Mouse (Mus musculus): Measurements from ENCODE around the gene Rps25.
"Not testable (repeated sequence)": the region's sequence is repeated elsewhere in the genome, so short reads cannot be mapped to it uniquely, and the experiment has no call there.

Rps25 gene

DNA sequence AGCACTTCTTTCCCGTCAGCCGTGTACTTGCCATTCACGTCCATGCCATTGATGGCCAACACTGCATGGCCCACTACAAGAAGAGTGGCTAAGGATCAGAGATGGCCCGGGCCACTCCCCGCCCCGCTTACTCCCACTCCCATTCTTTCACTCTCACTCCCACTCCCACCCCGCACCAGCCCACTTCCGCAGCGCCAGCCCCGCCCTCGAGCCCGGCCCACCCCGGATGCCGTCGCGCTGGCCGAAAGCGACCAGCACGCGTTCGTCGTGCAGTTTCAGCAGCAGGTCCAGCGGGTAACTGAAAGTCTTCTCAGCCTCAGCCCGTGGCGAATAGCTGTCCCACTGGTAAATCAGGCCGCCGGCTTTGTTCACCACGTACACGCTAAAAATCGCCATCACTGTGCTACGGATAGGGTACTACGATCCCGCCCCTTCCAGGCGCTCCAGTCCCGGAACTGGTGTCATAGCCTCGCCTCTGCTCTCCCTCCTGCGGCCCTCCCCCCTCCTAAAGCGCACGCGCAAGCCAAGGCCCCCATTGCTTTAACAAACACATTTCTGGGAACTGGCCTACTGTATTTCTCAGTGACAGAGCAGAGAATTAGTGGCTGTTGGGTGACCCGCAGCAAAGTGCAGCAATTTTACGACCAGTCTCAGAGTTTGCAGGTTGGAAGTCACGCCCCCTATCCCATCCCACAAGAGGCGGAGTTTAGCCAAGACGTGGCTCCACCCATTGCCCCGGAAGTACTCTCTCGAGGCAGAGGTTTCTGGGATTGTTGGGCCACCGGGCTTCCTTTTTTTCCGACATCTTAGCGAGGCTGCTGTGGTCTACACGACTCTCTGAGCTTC lies at the start of gene Rps25, which contains the start of gene Trappc4:
TSS of gene Rps25 (plus strand) at position 234 of the 846 bp plus-strand sequence.
TSS of gene Trappc4 (minus strand) at position 695 of the 846 bp plus-strand sequence.
- ATAC-seq (ENCODE audit: low TSS enrichment), result peak; percentile 94

DNA sequence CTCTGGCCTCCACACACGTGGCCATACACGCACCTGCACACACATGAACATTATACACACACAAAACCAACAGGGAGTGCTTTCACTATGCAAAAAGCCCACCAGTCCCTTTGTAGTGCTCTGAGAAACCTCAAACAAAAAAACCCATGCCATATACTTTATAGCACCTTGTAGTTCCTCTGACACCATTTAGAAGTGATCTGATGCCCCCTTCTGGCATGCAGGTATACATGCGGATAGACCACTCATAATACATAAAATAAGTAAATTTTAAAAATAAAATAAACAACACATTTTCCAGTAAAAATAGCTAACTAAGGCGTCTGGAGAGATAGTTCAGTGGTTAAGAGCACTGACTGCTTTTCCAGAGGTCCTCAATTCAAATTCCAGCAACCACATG lies 49.7 kb upstream of the Rps25 start:
- no peak for ATAC-seq (ENCODE audit: low TSS enrichment)

DNA sequence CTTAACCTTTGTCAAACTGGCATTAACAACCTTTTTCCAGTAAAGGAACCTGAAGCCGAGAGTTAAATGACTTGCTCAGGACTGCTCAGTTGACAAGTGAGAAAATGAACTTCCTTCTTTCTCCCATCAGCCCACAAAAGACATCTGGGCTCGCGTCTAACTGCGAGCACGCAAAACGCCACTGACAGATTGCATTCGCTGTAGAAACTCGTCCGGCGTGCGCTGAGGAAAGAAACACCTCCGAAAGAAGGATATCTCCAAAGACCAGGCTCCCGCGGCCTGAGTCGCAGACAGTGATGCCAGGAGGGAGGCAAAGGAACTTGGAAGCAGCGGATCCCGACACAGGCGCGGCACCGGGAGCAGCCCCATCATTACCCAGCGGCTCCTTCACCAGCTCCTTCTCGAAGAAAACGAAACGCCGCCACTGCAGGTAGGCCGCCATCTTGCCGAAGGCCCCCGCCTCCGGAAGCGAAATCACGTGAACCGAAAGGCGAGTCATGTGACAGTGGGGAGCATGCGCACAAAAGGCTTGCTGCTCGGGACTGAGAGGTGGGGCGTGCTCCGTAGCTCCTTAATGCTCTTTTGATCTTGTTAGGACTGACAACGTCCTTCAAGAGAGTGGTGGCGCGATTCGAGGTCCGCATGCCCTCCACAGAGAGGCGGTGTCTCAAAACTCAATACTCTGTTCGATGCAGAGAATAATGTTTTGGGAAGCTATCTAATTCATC lies 45.6 kb upstream of the Rps25 start, which contains the start of gene Vps11:
TSS of gene Vps11 (minus strand) at position 481 of the 728 bp plus-strand sequence.
- ATAC-seq (ENCODE audit: low TSS enrichment), result peak; percentile 83

DNA sequence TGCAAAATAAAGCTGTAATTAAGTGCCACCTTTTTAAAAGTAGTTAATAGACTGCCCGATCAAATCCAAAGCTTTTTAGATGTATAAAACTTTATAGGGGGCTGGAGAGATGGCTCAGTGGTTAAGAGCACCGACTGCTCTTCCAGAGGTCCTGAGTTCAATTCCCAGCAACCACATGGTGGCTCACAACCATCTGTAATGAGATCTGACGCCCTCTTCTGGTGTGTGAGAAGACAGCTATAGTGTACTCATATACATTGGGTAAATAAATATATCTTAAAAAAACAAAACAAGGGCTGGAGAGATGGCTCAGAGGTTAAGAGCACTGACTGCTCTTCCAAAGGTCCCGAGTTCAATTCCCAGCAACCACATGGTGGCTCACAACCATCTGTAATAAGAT lies 45.0 kb upstream of the Rps25 start:
- not testable (repeated sequence) for ATAC-seq (ENCODE audit: low TSS enrichment)

DNA sequence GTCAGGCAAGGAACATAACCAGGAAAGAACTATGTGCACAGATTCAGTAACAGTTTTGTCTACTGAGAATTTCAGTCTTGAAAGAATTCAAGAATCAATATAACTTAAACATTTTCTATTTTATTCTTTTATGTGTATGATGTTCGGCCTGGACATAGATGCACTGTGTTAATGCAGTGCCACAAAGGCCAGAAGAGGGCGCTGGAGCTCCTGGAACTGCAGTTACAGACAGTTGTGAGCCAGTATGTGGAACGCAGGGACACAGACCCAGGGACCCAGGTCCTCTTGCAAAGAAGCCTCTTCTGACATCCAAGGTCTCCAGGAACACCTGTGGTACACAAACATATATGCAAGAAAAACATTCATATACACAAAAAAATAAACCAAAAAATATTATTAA lies 42.5 kb upstream of the Rps25 start:
- no peak for ATAC-seq (ENCODE audit: low TSS enrichment)

DNA sequence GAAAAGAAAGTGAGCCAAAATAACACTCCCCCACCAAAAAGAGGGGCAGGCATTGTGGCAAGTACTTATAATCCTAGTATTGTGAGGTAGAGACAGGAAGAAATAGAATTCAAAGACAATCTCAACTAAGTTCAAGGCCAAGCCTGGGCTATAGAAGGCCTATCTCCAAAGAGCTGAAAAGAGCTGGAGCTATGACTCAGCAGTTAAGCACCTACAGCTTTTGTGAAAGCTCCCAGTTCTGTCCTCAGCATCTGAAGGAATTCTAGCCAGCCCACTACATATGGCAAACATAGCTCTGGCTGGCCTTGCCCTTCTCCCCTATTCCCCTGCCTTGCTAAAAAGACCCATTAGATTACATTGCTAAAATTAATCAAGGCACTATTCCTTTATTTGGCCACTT lies 33.6 kb upstream of the Rps25 start:
- ATAC-seq (ENCODE audit: low TSS enrichment), result no peak

DNA sequence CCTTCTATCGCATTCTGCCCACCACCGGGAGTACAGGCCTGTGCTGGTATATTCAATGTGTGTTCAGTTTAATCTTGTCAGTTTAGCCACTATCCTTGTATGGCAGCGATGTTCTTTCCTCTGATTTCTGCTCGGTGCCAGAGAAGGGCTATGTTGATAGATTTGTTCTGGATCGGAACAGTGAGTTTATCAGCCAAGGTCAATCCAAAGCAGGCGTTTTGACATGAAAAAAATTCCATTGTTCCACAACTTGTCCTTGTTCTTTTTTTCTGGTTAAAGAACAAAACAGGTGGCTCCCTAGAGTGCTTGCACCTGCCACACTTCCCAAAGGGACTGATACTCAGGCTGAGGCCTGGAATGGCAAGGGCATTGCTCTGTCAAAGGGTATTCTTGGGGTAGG lies 30.8 kb upstream of the Rps25 start:
- ATAC-seq (ENCODE audit: low TSS enrichment), result no peak

DNA sequence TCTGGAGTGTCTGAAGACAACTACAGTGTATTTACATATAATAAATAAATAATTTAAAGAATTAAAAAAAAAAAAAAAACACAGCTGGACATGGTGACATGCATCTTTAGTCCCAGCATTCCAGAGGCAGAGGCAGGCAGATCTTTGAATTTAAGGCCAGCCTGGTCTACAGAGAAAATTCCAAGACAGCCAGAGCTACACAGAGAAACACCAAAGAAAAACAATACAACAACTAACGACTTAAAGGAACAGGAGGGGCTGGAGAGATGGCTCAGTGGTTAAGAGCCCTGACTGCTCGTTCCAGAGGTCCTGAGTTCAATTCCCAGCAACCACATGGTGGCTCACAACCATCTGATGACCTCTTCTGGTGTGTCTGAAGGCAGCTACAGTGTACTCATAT lies 29.6 kb upstream of the Rps25 start:
- not testable (repeated sequence) for ATAC-seq (ENCODE audit: low TSS enrichment)

DNA sequence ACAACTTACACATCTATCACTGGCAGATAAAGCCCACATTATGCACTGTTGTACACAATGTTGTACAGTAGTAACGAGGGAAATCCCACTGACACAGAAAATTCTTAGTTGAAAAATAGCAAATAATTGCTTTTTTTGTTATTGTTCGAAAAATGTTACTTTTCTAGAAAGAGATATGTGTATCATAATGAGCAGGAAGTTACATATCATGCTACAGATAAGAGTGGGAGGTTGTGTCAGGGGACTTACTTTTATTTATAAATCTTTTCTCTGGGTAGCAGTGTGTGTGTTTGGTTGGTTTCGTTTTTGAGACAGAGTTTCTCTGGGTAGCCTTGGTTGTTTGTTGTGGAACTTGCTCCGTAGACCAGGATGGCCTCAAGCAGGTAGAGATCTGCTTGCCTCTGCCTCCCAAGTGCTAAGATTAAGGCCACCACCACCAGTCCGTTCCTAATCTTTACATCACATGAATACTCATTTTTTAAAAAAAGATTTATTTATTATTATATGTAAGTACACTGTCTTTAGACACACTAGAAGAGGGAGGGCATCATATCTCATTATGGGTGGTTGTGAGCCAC lies 28.7 kb upstream of the Rps25 start:
- no peak for ATAC-seq (ENCODE audit: low TSS enrichment)

DNA sequence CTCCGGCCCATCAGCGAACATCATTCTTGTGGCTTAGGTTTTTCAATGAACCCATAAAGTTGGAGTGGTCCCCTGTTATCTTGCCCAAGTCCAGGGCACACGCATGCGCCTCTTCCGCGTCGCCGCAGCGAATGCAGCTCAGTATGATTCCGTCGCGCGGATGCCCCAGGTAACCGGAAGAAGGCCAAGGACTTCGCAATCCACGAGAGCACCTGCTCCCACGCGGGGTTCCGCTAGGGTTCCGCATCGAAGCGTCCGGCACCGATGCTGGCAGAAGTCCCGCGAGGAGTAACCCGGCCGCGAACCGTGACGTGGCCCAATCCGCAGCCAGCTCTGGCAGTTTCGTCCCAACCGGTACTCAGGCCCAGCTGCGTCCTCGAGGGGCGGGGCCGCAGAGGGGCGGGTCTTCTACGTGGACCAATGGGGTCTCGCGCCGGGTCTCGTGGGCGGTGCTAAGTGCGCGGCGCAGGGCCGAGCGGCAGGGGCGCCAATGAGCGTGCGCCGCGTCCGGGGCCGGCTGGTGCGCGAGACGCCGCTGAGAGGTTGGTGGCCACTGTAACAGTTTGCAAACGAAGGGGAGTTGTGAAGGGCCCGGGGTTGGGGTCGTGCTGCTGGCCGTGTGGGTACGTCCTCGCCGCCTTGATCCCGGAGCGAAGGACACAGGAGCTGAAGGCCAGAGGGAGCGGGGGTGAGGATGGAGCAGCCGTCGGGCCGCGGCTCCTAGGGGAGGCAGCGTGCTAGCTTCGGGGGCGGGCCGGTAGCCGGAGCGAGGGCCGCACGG lies 27.7 kb upstream of the Rps25 start, which contains the start of gene Hyou1:
TSS of gene Hyou1 (plus strand) at position 437 of the 781 bp plus-strand sequence.
- ATAC-seq (ENCODE audit: low TSS enrichment), result peak; percentile 95

DNA sequence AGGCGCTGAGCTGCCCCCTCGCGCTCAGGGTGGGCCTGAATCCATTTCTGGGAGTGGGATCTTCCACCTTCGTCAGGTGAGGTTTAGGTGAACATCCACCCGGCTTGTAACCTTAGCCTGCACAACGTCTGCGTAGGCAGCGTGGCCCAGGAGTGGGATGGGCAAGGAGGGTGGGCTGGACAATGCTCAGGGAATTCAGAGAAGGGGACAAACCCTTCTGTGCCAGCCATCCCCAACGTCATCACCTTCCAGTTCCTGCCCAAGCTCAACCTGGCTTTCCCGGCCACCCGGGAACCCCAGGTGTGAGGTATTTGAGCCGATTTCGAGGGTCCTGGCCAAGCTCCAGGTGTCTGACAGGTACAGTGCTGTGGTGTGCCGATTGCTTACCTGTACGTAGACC lies 27.1 kb upstream of the Rps25 start:
- no peak for ATAC-seq (ENCODE audit: low TSS enrichment)

DNA sequence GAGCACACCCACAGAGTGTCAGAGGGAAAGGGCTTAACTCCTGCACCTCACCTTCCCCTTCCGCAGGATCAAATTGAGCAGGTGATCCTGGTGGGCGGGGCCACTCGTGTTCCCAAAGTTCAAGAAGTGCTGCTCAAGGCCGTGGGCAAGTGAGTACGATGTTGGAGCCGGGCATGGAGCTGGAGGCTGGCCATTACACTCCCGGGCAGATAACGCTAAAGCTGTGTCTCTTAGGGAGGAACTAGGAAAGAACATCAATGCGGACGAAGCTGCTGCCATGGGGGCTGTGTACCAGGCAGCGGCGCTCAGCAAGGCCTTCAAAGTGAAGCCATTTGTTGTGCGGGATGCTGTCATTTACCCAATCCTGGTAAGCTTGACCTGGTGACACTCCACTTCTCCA lies 22.3 kb upstream of the Rps25 start:
- ATAC-seq (ENCODE audit: low TSS enrichment), result no peak

DNA sequence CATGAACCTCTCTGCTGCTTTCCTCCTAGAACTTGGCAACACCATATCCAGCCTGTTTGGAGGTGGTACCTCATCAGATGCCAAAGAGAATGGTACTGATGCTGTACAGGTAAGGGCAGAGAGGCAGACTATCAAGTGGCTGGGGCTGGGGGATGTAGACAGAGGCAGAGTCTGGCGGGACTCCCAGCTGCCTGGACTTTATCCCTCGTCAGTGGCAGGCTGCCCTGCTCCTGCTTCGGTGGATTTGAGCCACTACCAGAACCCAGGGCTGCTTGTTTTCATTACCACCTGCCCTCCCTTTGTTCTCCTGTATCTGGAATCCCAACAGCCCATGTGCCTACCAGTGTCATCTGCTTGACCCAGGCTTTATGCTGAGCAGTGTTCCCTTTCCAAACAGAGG lies 19.7 kb upstream of the Rps25 start:
- no peak for ATAC-seq (ENCODE audit: low TSS enrichment)

DNA sequence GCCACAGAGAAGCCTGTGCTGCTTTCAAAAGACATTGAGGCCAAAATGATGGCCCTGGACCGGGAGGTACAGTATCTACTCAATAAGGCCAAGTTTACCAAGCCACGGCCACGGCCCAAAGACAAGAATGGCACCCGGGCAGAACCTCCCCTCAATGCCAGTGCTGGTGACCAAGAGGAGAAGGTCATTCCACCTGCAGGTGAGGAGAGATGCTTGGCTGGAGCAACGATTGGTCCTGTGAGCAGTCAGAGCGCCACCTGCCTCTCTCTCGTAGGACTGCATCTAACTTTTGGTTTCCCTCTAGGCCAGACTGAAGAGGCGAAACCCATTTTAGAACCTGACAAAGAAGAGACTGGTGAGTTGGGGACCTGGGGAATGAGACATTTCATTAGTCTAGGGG lies 17.7 kb upstream of the Rps25 start:
- peak; percentile 67; the same call in 1 of the 2 replicates for ATAC-seq (ENCODE audit: low TSS enrichment)

DNA sequence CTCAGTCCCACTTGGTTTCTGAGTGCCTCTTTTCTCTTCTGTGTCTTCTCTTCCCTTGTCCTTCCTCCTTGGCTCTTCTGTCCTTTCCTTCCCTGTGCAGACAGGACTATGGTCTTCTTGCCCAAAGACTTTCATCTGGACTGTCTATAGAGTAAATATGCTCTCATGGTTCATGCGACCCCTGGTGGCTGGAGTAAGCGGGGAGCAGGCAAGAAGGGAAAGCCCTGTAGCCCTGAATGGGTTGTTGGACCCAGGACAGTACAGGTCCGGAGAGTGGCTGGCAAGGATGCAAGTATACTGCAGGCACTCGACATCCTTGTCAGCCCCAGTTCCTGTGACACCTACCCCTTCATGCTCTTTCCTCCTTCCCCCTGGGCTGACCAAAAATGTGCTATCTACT lies 15.5 kb upstream of the Rps25 start:
- peak; percentile 51; the same call in 1 of the 2 replicates for ATAC-seq (ENCODE audit: low TSS enrichment)

DNA sequence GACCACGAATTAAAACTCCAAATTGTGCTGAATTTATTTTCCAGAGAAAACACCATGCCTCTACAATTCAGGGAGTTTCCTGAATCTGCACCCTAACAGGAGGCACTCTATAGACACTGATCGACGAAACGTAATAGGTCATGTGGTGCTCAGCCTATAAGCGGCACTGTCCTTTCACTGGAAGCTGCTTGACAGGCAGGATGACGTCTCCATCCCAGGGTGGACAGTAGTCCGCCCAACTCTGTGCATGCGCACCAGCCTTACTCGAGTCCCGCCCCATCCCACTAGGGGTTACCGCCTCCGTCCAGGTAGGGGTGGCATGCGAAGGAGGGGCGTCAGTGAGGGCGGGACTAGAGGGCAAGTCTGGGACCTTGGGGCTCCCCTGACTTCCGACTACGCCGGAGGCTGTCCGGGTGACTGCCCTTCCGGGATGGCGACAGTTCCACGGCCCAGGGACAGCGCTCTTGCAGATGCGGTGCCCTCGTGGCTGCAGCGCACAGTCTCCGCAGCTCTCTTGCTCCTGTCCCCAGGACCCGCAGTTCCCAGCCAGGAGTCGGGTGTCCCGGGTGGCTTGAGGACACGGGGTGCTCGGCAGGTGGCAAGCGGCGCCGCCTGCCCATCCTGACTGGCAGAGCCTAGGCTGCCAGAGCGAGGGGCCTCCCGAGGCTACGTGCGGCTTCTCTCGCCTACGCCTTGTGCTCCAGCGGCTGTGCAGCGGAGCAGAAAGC lies 10.1 kb upstream of the Rps25 start, which contains the start of gene Slc37a4:
TSS of gene Slc37a4 (plus strand) at position 169 of the 728 bp plus-strand sequence.
- peak; percentile 96 for ATAC-seq (ENCODE audit: low TSS enrichment)

DNA sequence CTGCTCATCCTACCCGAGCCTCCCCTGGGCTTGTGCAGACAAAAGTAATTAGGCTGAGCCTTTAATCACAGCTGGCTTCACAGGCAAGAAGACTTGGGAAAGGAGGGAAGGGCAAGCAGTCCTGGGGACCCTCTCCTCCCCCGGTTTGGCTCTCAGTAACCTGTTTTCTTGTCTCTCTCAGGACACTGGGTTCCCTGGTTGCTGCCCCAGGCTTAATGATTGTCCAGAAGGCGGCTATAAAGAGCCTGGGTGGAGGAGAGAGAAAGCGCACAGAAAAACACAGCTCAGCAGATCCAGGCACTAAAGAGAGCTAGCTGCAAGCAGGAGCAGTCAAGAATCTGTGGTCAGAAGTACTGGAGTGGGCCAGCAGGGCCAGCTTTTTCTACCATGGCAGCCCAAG lies 8.9 kb upstream of the Rps25 start:
- no peak for ATAC-seq (ENCODE audit: low TSS enrichment)

DNA sequence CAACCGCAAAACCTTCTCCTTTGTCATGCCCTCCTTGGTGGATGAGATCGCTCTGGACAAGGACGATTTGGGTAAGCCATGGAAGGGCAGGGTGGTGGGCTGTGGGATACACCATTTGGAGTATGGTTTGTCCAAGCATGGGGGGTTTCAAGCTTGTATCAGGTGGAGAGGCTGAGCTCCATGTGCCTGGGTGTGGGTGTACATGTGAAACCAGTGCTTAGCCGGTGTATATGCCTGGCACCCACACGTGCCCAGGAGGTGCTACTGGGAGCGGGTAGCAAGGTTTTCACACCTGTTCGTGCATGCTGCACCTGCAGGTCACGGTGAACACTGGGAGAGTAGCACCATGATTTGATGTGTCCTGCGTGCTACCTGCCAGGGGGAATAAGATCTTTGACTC lies 8.4 kb upstream of the Rps25 start:
- ATAC-seq (ENCODE audit: low TSS enrichment), result no peak

DNA sequence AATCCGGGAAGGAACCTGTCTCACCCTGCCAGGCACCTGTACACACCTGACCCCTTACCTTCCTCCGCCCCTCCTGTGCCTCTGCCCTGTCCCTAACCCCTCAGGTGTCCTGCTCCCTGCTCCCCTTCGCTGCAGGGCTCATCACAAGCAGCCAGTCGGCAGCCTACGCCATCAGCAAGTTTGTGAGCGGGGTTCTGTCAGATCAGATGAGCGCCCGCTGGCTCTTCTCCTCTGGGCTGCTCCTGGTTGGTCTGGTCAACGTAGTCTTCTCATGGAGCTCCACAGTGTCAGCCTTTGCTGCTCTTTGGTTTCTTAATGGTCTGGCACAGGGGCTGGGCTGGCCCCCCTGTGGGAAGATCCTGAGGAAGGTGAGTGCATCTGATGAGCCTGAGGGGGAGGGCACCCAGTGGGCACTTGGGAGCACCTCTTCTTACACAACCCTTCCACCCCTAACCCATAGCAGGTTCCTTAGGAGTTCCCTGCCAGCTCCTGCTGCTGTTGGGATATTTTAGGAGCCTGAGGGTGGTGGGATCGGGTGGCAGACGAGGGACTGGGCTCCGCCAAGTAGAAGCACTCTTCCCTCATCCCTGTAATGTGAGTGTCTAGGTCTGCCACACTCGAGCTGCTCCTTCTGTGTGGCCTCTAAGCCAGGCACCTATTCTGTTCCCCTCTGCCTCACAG lies 7.7 kb upstream of the Rps25 start:
- ATAC-seq (ENCODE audit: low TSS enrichment), result no peak

DNA sequence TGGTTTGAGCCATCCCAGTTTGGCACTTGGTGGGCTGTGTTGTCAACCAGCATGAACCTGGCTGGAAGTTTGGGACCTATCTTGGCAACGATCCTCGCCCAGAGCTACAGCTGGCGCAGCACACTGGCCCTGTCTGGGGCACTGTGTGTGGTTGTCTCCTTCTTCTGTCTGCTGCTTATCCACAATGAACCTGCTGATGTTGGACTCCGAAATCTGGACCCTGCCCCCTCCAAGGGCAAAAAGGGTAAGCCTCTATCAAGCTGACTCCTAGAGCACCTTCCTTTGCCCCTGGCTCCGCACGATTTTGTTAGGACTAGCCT lies 7.2 kb upstream of the Rps25 start:
- no peak for ATAC-seq (ENCODE audit: low TSS enrichment)
